Mouse (Mus musculus): Measurements from ENCODE around the gene Tmem51. TPM values are rescaled to one million over a fixed set of nuclear protein-coding genes. Genes with fewer than 3 reads are reported as not detected.

Tmem51 gene
- polyA plus RNA-seq, 1 experiment from 2014 or later: 23.0 TPM

DNA sequence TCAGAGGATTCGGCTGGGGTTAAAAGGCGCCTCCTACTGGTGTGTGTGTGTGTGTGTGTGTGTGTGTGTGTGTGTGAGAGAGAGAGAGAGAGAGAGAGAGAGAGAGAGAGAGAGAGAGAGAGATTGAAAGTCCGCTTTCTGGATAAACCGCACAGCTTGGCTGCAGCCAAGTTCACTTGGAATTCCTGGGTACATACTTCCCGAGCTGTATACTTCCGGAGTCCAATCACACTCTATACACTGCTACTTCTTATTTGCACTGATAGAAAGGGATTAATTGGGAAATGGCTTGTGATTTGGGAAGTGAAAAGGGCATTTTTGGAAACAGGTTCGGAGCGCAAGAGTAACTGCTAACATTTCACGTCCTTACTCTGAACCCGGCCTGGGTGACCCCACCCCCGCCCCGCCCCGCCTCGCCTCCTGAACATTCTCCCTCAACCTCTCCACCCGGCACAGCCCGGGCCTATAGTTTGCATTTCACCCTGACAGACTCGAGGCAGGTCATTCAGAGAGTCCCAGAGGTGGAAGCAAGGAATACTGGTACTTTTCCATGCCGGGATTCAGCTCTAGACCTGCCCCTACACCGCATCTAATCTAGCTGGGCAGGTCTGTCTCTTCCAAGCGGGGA is 946 bp upstream of the Tmem51 start:
- H3K27ac ChIP-seq (ENCODE audit: low read depth, low read length): peak overlapping the region; percentile 85
- peaks cover 26% of the 10 kb centered on the region for H3K4me1 ChIP-seq (ENCODE audit: control insufficient read depth, insufficient read depth, low read length)
- peak overlapping the region; percentile 98 for H3K4me2 ChIP-seq (replicated peaks; ENCODE audit: low read depth, low read length)
- no peaks in the 10 kb centered on the region for H3K36me3 ChIP-seq (ENCODE audit: control insufficient read depth, insufficient read depth, low read length)
- H3K9ac ChIP-seq (ENCODE audit: low read depth, low read length): peak overlapping the region; percentile 72; the same call in 1 of the 2 replicates
- peak overlapping the region; percentile 69 for H3K4me3 ChIP-seq (ENCODE audit: low read length)
- H3K27me3 ChIP-seq (ENCODE audit: control insufficient read depth, insufficient read depth, low read length): no peaks in the 10 kb centered on the region
- no peaks in the 10 kb centered on the region for H3K9me3 ChIP-seq (ENCODE audit: control insufficient read depth, low read length)
- WGBS: 6% methylated on average over 20 of the region's 20 CpGs
- ATAC-seq (ENCODE audit: low FRiP score, low TSS enrichment): no peak

DNA sequence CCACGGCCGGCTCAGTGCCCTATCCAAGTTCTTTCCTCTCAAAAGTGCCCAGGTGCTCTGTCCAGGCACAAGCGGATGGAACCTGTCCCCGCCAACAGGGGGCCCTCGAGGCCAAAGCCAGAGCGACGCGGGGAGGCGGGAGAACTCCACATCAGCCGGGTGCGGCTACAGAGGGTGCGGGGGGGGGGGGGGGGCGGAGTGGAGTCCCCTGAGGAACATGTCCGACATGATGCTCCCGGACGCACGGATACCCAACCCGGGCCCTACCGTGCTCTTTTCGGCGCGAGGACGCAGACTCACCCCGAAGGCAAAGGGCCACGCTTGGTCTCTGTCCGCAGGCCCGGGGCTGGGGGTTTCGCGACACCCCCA is 358 bp downstream of the Tmem51 start:
- WGBS: 2% methylated on average over 25 of the region's 29 CpGs
- Histone ChIP-seq H3K9me3 (ENCODE audit: control insufficient read depth, low read length) (no peaks in the 10 kb centered on the region), H3K36me3 (ENCODE audit: control insufficient read depth, insufficient read depth, low read length) (no peaks in the 10 kb centered on the region)

DNA sequence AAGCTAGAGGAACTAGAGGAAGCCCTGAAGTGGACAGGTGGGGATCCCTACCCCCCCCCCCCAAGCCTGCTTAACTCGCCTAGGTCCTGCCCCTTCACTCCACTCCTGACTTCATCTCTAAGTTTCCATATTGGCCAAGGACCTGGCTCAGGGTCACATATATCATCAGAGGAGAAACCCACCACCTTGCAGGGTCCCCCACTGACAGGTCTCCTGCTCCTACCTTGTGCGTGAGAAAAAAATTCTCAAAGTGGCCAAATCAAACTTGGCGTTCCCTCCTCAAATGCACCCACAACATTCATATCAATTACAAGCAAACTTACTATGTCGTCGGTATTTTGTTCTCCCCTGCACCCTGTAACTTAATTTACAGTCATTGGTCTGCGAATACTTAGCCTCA is 911 bp downstream of the Tmem51 start:
- no peaks in the 10 kb centered on the region for H3K36me3 ChIP-seq (ENCODE audit: control insufficient read depth, insufficient read depth, low read length)
- no peak overlapping the region for H3K9ac ChIP-seq (ENCODE audit: low read depth, low read length)
- H3K4me3 ChIP-seq (ENCODE audit: low read length): peak overlapping the region; percentile 69
- 48% methylated on average over 6 of the region's 6 CpGs for WGBS
- no peaks in the 10 kb centered on the region for H3K27me3 ChIP-seq (ENCODE audit: control insufficient read depth, insufficient read depth, low read length)
- ATAC-seq (ENCODE audit: low FRiP score, low TSS enrichment): no peak
- peak overlapping the region; percentile 98 for H3K4me2 ChIP-seq (replicated peaks; ENCODE audit: low read depth, low read length)
- peaks cover 27% of the 10 kb centered on the region for H3K4me1 ChIP-seq (ENCODE audit: control insufficient read depth, insufficient read depth, low read length)
- H3K9me3 ChIP-seq (ENCODE audit: control insufficient read depth, low read length): no peaks in the 10 kb centered on the region
- no peak overlapping the region for H3K27ac ChIP-seq (ENCODE audit: low read depth, low read length)

More for the DNA sequence above, 358 bp downstream of the Tmem51 start:
- peak overlapping the region; percentile 98 for H3K4me2 ChIP-seq (replicated peaks; ENCODE audit: low read depth, low read length)
- peak overlapping the region; percentile 72 for H3K9ac ChIP-seq (ENCODE audit: low read depth, low read length)
- peak; percentile 75 for ATAC-seq (ENCODE audit: low FRiP score, low TSS enrichment)
- H3K4me3 ChIP-seq (ENCODE audit: low read length): peak overlapping the region; percentile 69
- peak overlapping the region; percentile 85 for H3K27ac ChIP-seq (ENCODE audit: low read depth, low read length)
- H3K4me1 ChIP-seq (ENCODE audit: control insufficient read depth, insufficient read depth, low read length): peaks cover 26% of the 10 kb centered on the region
- no peaks in the 10 kb centered on the region for H3K27me3 ChIP-seq (ENCODE audit: control insufficient read depth, insufficient read depth, low read length)

DNA sequence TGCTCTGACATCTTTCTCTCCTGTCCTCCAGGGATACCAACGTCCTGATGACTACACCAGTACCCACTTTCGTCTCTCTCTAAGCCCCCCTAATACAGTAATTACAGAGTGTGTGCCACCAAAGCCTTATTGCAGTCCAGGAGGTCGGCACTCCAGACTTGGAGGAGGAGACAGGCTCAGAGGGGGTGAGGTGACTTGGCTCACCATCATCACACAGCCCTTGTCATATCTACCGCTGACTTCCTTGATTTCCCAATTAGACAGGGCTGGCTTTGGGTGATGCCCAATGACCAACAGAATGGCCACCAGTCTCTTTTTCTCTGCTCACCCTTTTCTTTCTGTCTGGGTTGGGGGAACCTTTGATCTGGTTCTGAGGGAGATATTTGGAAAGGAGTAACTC is 1.4 kb downstream of the Tmem51 start:
- Histone ChIP-seq H3K36me3 (ENCODE audit: control insufficient read depth, insufficient read depth, low read length) (no peaks in the 10 kb centered on the region), H3K27ac (ENCODE audit: low read depth, low read length) (no peak overlapping the region), H3K27me3 (ENCODE audit: control insufficient read depth, insufficient read depth, low read length) (no peaks in the 10 kb centered on the region), H3K4me1 (ENCODE audit: control insufficient read depth, insufficient read depth, low read length) (peaks cover 32% of the 10 kb centered on the region), H3K4me3 (ENCODE audit: low read length) (no peak overlapping the region), H3K9me3 (ENCODE audit: control insufficient read depth, low read length) (no peaks in the 10 kb centered on the region), H3K4me2 (replicated peaks; ENCODE audit: low read depth, low read length) (no peak overlapping the region; the same call in 1 of the 2 replicates), H3K9ac (ENCODE audit: low read depth, low read length) (no peak overlapping the region)
- no peak for ATAC-seq (ENCODE audit: low FRiP score, low TSS enrichment)
- 67% methylated on average over 4 of the region's 4 CpGs for WGBS

DNA sequence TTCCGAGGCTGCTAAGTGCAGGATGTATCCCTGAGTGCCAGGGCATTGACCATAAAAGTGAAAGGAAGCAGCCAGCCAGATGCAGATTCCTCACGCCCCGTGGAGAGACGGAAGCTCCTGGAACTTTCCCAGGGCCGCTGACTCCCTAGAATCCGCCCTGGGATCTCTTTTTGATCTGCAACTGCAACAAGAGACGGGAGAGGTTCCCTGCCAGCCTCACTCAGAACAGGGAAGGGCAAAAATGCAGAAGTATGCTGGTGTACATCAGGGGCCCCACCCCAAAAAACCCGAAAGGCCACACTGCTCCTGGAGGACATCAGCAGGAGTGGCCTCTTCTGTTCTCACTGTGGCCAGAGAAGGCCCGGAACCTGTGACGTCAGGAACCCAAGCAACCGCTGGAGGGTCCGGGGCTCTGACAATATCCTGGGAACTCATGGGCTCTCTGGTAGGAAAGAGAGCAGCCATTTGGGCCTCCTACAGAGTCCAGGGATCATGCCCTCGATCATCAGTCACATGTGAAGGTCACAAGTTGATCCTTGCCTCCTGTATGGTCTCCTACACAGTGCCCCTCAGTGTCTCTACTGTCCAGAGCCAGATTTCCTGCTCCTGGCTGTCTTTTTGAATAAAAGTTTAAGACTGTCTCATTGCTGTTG is 2.3 kb downstream of the Tmem51 start:
- Histone ChIP-seq H3K9ac (ENCODE audit: low read depth, low read length) (no peak overlapping the region), H3K4me1 (ENCODE audit: control insufficient read depth, insufficient read depth, low read length) (peaks cover 37% of the 10 kb centered on the region)
- 46% methylated on average over 13 of the region's 13 CpGs for WGBS

GRCm38 (mm10) chr4:142080901-142081630 is 3.0 kb downstream of the Tmem51 start:
- H3K4me3 ChIP-seq (ENCODE audit: low read length): no peak overlapping the region
- no peaks in the 10 kb centered on the region for H3K36me3 ChIP-seq (ENCODE audit: control insufficient read depth, insufficient read depth, low read length)
- H3K27ac ChIP-seq (ENCODE audit: low read depth, low read length): no peak overlapping the region
- H3K4me1 ChIP-seq (ENCODE audit: control insufficient read depth, insufficient read depth, low read length): peaks cover 37% of the 10 kb centered on the region
- no peak for ATAC-seq (ENCODE audit: low FRiP score, low TSS enrichment)
- no peaks in the 10 kb centered on the region for H3K27me3 ChIP-seq (ENCODE audit: control insufficient read depth, insufficient read depth, low read length)
- no peaks in the 10 kb centered on the region for H3K9me3 ChIP-seq (ENCODE audit: control insufficient read depth, low read length)
- H3K4me2 ChIP-seq (replicated peaks; ENCODE audit: low read depth, low read length): 0 out of 2 replicates have a peak overlapping the region, but pooled peaks have one; percentile 21
- no peak overlapping the region for H3K9ac ChIP-seq (ENCODE audit: low read depth, low read length)
- 53% methylated on average over 18 of the region's 18 CpGs for WGBS

More for the DNA sequence above, 2.3 kb downstream of the Tmem51 start:
- Histone ChIP-seq H3K4me2 (replicated peaks; ENCODE audit: low read depth, low read length) (no peak overlapping the region), H3K27me3 (ENCODE audit: control insufficient read depth, insufficient read depth, low read length) (no peaks in the 10 kb centered on the region), H3K27ac (ENCODE audit: low read depth, low read length) (no peak overlapping the region), H3K9me3 (ENCODE audit: control insufficient read depth, low read length) (no peaks in the 10 kb centered on the region), H3K4me3 (ENCODE audit: low read length) (no peak overlapping the region), H3K36me3 (ENCODE audit: control insufficient read depth, insufficient read depth, low read length) (no peaks in the 10 kb centered on the region)
- ATAC-seq (ENCODE audit: low FRiP score, low TSS enrichment): no peak

- H3K9ac ChIP-seq (ENCODE audit: low read depth, low read length): peak overlapping the region; percentile 20; the same call in 1 of the 2 replicates
- no peaks in the 10 kb centered on the region for H3K36me3 ChIP-seq (ENCODE audit: control insufficient read depth, insufficient read depth, low read length)
- H3K27ac ChIP-seq (ENCODE audit: low read depth, low read length): no peak overlapping the region
- no peak overlapping the region for H3K4me3 ChIP-seq (ENCODE audit: low read length)
- H3K4me1 ChIP-seq (ENCODE audit: control insufficient read depth, insufficient read depth, low read length): peaks cover 35% of the 10 kb centered on the region
- WGBS: 81% methylated on average over 4 of the region's 4 CpGs
- no peak overlapping the region for H3K4me2 ChIP-seq (replicated peaks; ENCODE audit: low read depth, low read length)
- H3K27me3 ChIP-seq (ENCODE audit: control insufficient read depth, insufficient read depth, low read length): no peaks in the 10 kb centered on the region
- no peak for ATAC-seq (ENCODE audit: low FRiP score, low TSS enrichment)
- H3K9me3 ChIP-seq (ENCODE audit: control insufficient read depth, low read length): no peaks in the 10 kb centered on the region
Measured at GRCm38 (mm10) chr4:142080487-142080767, 3.7 kb downstream of the Tmem51 start.

DNA sequence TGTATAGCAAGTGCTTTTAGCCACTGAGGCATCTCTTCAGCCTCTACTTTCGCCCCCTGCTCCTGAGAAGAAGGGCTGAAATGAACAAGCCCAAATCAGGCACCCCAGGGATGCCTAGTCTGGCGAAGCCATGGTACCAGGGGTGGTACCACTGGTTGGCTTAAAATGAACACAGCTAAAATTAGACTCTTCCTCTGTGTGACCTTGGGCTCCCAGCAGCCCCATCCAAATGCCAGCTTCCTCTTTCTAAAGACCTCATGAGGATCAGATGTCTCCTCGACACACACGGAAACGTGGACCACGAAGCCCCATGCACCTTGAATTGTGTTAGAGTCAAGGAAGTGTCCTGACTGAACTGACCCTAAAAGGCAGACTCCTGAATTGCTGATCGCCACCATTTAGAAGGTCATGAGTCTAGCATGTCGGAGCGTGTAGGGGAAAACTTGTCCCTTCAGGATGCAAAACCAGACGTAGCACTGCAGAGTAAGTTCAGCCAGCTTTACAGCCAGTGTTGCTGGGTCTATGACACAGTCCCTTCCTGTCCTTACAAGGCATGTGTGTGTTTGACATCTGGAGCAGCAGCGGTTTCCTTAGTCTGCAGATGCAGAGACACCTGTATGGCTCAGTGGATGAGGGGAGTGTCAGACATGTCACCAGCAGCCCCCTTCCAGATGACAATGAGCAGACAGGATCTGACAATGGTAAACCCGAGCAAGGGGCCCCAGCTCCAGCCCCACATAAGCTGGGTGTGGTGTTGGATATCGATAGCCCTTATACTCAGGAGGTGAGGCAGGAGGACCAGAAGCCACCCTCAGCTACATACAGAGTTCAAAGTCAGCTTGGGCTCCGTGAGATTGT is 4.2 kb downstream of the Tmem51 start:
- H3K27ac ChIP-seq (ENCODE audit: low read depth, low read length): no peak overlapping the region
- H3K36me3 ChIP-seq (ENCODE audit: control insufficient read depth, insufficient read depth, low read length): no peaks in the 10 kb centered on the region
- H3K4me2 ChIP-seq (replicated peaks; ENCODE audit: low read depth, low read length): no peak overlapping the region
- H3K9me3 ChIP-seq (ENCODE audit: control insufficient read depth, low read length): no peaks in the 10 kb centered on the region
- ATAC-seq (ENCODE audit: low FRiP score, low TSS enrichment): no peak
- no peaks in the 10 kb centered on the region for H3K27me3 ChIP-seq (ENCODE audit: control insufficient read depth, insufficient read depth, low read length)
- H3K4me1 ChIP-seq (ENCODE audit: control insufficient read depth, insufficient read depth, low read length): peaks cover 32% of the 10 kb centered on the region
- 77% methylated on average over 14 of the region's 14 CpGs for WGBS
- H3K9ac ChIP-seq (ENCODE audit: low read depth, low read length): peak overlapping the region; percentile 20; the same call in 1 of the 2 replicates
- no peak overlapping the region for H3K4me3 ChIP-seq (ENCODE audit: low read length)

Data from kidney, embryonic 14.5 days (tissue).